Mouse (Mus musculus) liver, embryonic 14.5 days (tissue): ENCODE measurements around the gene Oxsm. TPM values are rescaled to one million over a fixed set of nuclear protein-coding genes. Genes with fewer than 3 reads are reported as not detected.
A peak's percentile ranks its signal among the peaks of the same experiment; 100 is the strongest.

ENCODE experiments used
- ATAC-seq: fragments of 200-750 bp; cut with Nextera tagmentation; 2 replicates; pipeline ENCODE4 v1.8.0; 2017; ENCODE audit warnings: moderate number of reproducible peaks, mild to moderate bottlenecking, moderate library complexity; ENCODE audit not compliant: insufficient read depth
- DNase-seq, 3 experiments: peaks; one replicate each; pipeline ENCODE4 v3.0.0-alpha.2; 2012 to 2013; ENCODE audit warnings: low read depth in 3 of 3, low spot score in 3 of 3
- H3K27ac ChIP-seq: fragments of 300-500 bp; sonication (generic); 2 replicates; pipeline ENCODE4 v1.5.1; 2014; ENCODE audit warnings: moderate library complexity, mild to moderate bottlenecking, control low read depth, inconsistent platforms
- H3K27me3 ChIP-seq: fragments of 300-500 bp; sonication (generic); 2 replicates; pipeline ENCODE4 v1.6.1; 2014; ENCODE audit warnings: mild to moderate bottlenecking, low read length, moderate library complexity; ENCODE audit not compliant: control insufficient read depth, insufficient read depth
- H3K36me3 ChIP-seq: fragments of 300-500 bp; sonication (generic); replicated peaks from 2 replicates; pipeline ENCODE4 v1.6.1; 2014; ENCODE audit warnings: low read depth; ENCODE audit not compliant: control insufficient read depth, insufficient read depth
- H3K4me1 ChIP-seq, 2 experiments: fragments of 200-500 bp in 1 of 2; fragments of 300-500 bp in 1 of 2; sonication (generic) in 1 of 2; replicated peaks; 2 replicates each; pipeline ENCODE4 v1.6.1; 2012 to 2014; ENCODE audit warnings: antibody characterized with exemption in 1 of 2, inconsistent platforms in 1 of 2, low read length in 1 of 2; ENCODE audit not compliant: control insufficient read depth in 2 of 2, insufficient read depth in 2 of 2
- H3K4me2 ChIP-seq: fragments of 300-500 bp; sonication (generic); 2 replicates; pipeline ENCODE4 v1.6.1; 2014; ENCODE audit warnings: low read depth, mild to moderate bottlenecking, control low read depth, moderate library complexity
- H3K4me3 ChIP-seq, 2 experiments: fragments of 200-500 bp in 1 of 2; fragments of 300-500 bp in 1 of 2; sonication (generic) in 1 of 2; 2 replicates each; pipeline ENCODE4 v1.5.1; 2012 to 2014; ENCODE audit warnings: low read depth in 2 of 2, low read length in 2 of 2, mild to moderate bottlenecking in 2 of 2, control low read depth in 1 of 2, inconsistent platforms in 1 of 2, moderate library complexity in 1 of 2; ENCODE audit not compliant: insufficient read depth in 1 of 2
- H3K9ac ChIP-seq: fragments of 300-500 bp; sonication (generic); replicated peaks from 2 replicates; pipeline ENCODE4 v1.6.1; 2014; ENCODE audit warnings: mild to moderate bottlenecking, control low read depth, moderate library complexity
- H3K9me3 ChIP-seq: fragments of 300-500 bp; sonication (generic); 2 replicates; pipeline ENCODE4 v1.6.1; 2016; ENCODE audit warnings: low read length, mixed read lengths; ENCODE audit not compliant: control insufficient read depth
- CTCF ChIP-seq: IDR thresholded peaks from 2 replicates; pipeline ENCODE4 v1.5.1; 2016; ENCODE audit warnings: antibody characterized with exemption, low read depth, control low read depth
- EP300 ChIP-seq: IDR thresholded peaks from 2 replicates; pipeline ENCODE4 v1.6.1; 2016; ENCODE audit warnings: antibody characterized with exemption, low read depth
- WGBS: fragments of 180-500 bp; shearing (Covaris S2); extraction: QIAGEN DNeasy Blood & Tissue Kit; methylation state at CpG from one replicate; pipeline ENCODE4 v1.1.7; 2014; ENCODE audit not compliant: insufficient replicate concordance; 5-methylcytosine and 5-hydroxymethylcytosine counted together
- polyA plus RNA-seq, 2 experiments: library from polyadenylated mRNA; depleted of rRNA in 1 of 2; stranded (reverse) in 1 of 2; unstranded in 1 of 2; fragments of >200 nt; fragmentation: Nextera tagmentation in 1 of 2; extraction: Ambion mirVana in 1 of 2; gene quantifications; 2 replicates each; pipeline versions ENCODE4 v1.2.1 to v1.2.3; 2012 to 2014

Gene Oxsm
- polyA plus RNA-seq (2012; rRNA removed) (3.3 and 3.4 TPM in 2 replicates), polyA plus RNA-seq (2014; fragmentation: Nextera tagmentation; extraction: Ambion mirVana) (1.7 and 1.8 TPM in 2 replicates)

DNA sequence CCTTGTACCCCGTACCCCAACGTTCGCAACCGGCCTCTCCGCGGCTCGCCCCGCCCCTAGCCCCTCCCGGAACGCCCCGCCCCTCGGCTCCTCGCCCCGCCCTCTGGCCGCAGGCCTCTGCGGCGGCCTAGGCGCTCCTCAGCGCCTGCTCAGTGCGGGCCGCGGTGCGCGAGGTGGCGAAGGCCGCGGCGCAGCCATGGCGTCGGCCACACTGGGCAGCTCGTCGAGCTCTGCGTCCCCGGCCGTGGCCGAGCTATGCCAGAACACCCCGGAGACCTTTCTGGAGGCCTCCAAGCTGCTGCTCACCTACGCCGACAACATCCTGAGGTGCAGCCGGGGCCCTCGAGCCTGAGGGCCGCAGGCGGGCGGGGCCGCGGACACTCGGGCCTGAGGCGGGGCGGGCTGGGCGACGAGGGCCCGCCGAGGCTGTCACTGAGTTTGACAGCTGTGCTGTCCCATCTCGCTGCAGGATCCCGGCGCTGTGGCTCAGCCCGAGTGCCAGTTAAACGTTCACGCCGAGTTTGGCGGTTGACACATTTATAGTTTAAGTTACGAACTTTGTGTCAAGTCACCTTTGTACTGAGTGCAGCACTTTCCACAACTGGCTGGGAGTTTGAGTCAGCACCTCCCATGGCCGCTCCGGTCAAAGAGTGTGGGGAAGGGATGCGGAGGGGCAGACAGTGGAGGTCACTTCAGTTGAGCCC lies at the start of gene Oxsm, which contains the start of gene Ngly1:
Gene Oxsm (minus strand): TSS at position 638 of the 704 bp plus-strand sequence.
Gene Ngly1 (plus strand): TSS at position 110 of the 704 bp plus-strand sequence.
- Histone ChIP-seq H3K27ac (peak within 1 kb of the TSS; percentile 46), H3K9me3 (no peaks in the 10 kb centered on the region), H3K4me1 (peaks cover 32% of the 10 kb centered on the region in 2 experiments), H3K27me3 (no peaks in the 10 kb centered on the region), H3K9ac (peak within 1 kb of the TSS; percentile 81), H3K4me2 (peak within 1 kb of the TSS; percentile 92), H3K4me3 (peak within 1 kb of the TSS; percentile 67 to 85), H3K36me3 (no peaks in the 10 kb centered on the region; the same call in 1 of the 2 replicates)
- under 1% methylated on average over 64 of the region's 65 CpGs for WGBS
- DNase-seq (peak; percentile 63 to 71 (median 63)), ATAC-seq (peak; percentile 96)
- TF ChIP-seq EP300 (no peak), CTCF (no peak)

DNA sequence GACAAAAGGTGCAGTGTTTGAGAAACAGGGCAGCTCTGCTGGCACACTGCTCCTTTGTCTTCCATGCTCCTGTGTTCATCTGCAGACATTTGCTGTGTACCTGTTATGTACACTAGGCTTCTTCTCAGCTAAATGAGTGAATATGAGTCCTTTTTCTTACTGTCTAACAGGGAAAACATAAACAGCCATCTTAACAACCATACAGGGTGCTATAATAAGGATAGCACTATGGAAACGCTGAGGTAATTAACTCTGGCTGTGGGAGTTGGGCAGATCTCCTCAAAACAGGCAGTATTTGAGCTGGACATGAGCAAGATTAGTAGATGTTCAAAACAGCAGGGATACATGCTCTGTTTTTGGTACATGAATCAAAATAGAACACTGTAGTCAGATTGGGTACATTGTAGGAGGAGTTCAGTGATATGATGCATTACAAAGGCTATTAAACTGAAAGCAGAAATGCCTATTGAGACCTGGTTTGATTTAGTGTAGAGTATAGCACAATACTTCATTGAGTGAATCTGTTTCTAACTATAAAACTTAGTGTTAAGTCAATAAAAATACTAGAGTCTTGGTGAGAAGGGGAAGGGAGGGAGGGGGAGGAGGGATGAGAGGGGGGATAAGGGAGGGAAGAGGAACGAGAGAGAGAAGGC lies 47.3 kb upstream of the Oxsm start:
- Histone ChIP-seq H3K9ac (no peak overlapping the region), H3K9me3 (no peaks in the 10 kb centered on the region), H3K36me3 (no peaks in the 10 kb centered on the region; the same call in 1 of the 2 replicates), H3K4me3 (no peak overlapping the region), H3K4me1 (no peaks in the 10 kb centered on the region), H3K27me3 (no peaks in the 10 kb centered on the region), H3K27ac (no peak overlapping the region), H3K4me2 (no peak overlapping the region)
- 59% methylated on average over 2 of the region's 2 CpGs for WGBS
- ATAC-seq, result no peak
- no peak for DNase-seq
- TF ChIP-seq EP300 (no peak), CTCF (no peak)

DNA sequence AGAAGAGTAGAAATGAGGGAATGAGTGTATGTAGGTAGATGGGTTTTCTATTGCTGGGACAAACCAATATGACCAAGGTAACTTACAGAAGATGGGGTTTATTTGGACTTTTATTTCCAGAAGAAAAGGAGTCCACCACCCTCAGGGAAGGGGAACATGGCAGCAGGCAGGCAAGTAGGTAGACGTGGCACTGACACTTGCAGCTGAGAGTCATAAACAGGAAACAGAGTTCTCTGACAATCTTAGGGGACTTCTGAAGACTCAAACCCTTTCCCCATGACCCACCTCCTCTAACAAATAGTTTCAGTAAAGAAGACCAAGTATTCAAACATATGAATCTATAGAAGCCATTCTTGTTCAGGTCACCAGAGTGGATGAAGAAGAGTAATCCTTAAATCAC lies 44.3 kb upstream of the Oxsm start:
- no peak for ATAC-seq
- Histone ChIP-seq H3K27me3 (no peaks in the 10 kb centered on the region), H3K9me3 (no peaks in the 10 kb centered on the region), H3K9ac (no peak overlapping the region), H3K4me3 (no peak overlapping the region), H3K27ac (no peak overlapping the region), H3K4me1 (no peaks in the 10 kb centered on the region), H3K36me3 (no peaks in the 10 kb centered on the region; the same call in none of the 2 replicates), H3K4me2 (no peak overlapping the region)
- 68% methylated on average over 1 of the region's 1 CpGs for WGBS
- no peak for TF ChIP-seq CTCF
- no peak for TF ChIP-seq EP300
- DNase-seq, result no peak

DNA sequence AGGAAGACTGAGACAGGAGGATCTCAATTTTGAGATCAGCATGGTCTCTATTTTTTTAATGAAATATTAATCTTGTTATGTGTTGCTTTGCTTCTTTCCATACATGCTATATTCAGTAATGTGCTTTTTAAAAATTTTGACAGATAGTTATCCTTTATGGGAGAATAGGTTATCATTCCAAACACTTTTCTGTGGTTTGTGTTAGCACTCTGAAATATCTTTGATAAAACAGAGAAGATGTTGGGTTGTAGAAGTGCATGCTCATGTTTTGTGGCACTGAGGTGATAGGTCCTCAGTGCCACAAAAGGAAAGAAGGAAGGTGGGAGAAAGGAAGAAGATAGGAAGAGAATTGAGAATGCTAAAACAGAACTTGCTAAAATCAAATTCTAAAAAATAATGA lies 43.4 kb upstream of the Oxsm start:
- no peak overlapping the region for H3K27ac ChIP-seq
- H3K36me3 ChIP-seq, result no peaks in the 10 kb centered on the region; the same call in none of the 2 replicates
- DNase-seq (no peak), ATAC-seq (no peak)
- H3K4me3 ChIP-seq, result no peak overlapping the region
- no peak overlapping the region for H3K4me2 ChIP-seq
- TF ChIP-seq CTCF (no peak), EP300 (no peak)
- no peaks in the 10 kb centered on the region for H3K27me3 ChIP-seq
- H3K4me1 ChIP-seq, result no peaks in the 10 kb centered on the region
- H3K9ac ChIP-seq, result no peak overlapping the region
- H3K9me3 ChIP-seq, result no peaks in the 10 kb centered on the region

DNA sequence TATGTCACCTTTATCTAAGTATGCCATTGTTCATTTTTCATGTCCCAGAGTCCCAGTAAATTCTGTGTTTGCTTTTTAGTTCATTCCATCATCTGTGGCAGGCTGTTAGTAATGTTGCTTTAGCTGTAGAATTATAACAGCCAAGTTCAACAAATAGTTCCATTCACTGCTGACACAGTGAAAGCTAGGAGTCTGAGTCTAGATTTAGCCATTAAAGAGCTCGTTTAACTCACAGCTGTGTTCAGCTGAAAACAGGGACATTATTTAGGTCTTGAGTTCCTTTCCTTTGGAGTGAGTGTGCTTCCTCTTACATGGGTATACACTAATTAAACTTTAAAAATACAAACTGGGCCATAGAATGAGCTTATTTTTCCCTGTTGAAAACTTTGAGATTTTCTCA lies 42.8 kb upstream of the Oxsm start:
- WGBS, result 30% methylated on average over 1 of the region's 1 CpGs
- TF ChIP-seq CTCF (no peak), EP300 (no peak)
- H3K27ac ChIP-seq, result no peak overlapping the region
- no peaks in the 10 kb centered on the region for H3K4me1 ChIP-seq
- H3K9me3 ChIP-seq, result no peaks in the 10 kb centered on the region
- no peaks in the 10 kb centered on the region; the same call in none of the 2 replicates for H3K36me3 ChIP-seq
- H3K4me2 ChIP-seq, result no peak overlapping the region
- no peak overlapping the region for H3K9ac ChIP-seq
- ATAC-seq (no peak), DNase-seq (no peak)
- H3K27me3 ChIP-seq, result no peaks in the 10 kb centered on the region
- H3K4me3 ChIP-seq, result no peak overlapping the region
